In the genomic region with DNA sequence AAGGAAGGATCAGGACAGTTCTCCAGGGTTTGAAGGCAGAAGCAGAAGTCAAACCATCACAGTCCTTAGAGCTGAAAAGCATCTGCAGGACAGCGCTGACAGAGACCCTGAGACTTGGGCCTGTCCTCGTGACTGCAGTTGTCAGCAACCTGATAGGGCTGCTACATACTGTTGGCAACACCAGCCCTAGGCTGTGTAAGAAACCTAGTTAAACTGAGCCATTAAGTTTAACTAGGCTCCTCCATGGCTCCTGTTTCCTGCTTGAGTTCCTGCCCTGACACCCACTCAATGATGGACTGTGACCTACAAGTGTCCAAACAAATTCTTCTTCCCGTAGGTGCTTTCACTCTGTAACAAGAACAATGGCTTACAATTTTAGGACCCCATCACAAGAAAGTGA, we compare ENCODE assay signal across 22 mouse cellular contexts. TPM values are rescaled to one million over a fixed set of nuclear protein-coding genes. Genes with fewer than 3 reads are reported as not detected.
"Had no signal": no experiment of that assay in that cellular context is flagged by ENCODE, and none has a peak within 500 bp of the region (broad histone marks: within the 10 kb centered on the region; RNA-seq: fewer than 3 reads in every experiment).

No protein-coding gene starts in this region.

- H3K4me3 ChIP-seq: midbrain, embryonic 10.5 days; midbrain, embryonic 12.5 days; neural tube, embryonic 12.5 days; stomach, embryonic 15.5 days had no signal

- H3K27me3 ChIP-seq: midbrain, embryonic 12.5 days; neural tube, embryonic 12.5 days; stomach, embryonic 15.5 days had no signal

- H3K27ac ChIP-seq: midbrain, embryonic 10.5 days; midbrain, embryonic 12.5 days; neural tube, embryonic 12.5 days; stomach, embryonic 15.5 days; stomach, postnatal 0 days had no signal

- H3K4me2 ChIP-seq: lung, embryonic 14.5 days; midbrain, embryonic 12.5 days; neural tube, embryonic 12.5 days; stomach, embryonic 15.5 days had no signal

- DNase-seq: lung, adult 18-20 months; lung, embryonic 14.5 days; lung, postnatal 10 days; lung, postnatal 4 days; midbrain, embryonic 14.5 days; right cerebral cortex, postnatal 14 days; thymus, adult 18-20 months; thymus, postnatal 14 days; thymus, postnatal 36 days had no signal

- ATAC-seq: midbrain, embryonic 16.5 days had no signal

- H3K9me3 ChIP-seq: midbrain, embryonic 10.5 days; midbrain, embryonic 12.5 days; neural tube, embryonic 12.5 days; stomach, embryonic 15.5 days had no signal

- H3K4me1 ChIP-seq: midbrain, embryonic 12.5 days; neural tube, embryonic 12.5 days; stomach, embryonic 15.5 days had no signal

- H3K9ac ChIP-seq: lung, embryonic 14.5 days; midbrain, embryonic 12.5 days; neural tube, embryonic 12.5 days; stomach, embryonic 15.5 days had no signal

- H3K36me3 ChIP-seq: midbrain, embryonic 10.5 days; midbrain, embryonic 12.5 days; neural tube, embryonic 12.5 days; stomach, embryonic 15.5 days had no signal

RNA-seq across cellular contexts. Expression of gene Mael, which starts 33.4 kb away (rescaled TPM):
- total RNA-seq: megakaryocyte, adult 5-6 weeks; megakaryocyte-erythroid progenitor cell, adult 5-6 weeks; neutrophil, adult 5-6 weeks had no signal
- polyA plus RNA-seq: lung, embryonic 14.5 days; lung, embryonic 16.5 days; midbrain, embryonic 14.5 days; midbrain, embryonic 16.5 days; neural tube, embryonic 12.5 days; neural tube, embryonic 14.5 days; spleen, adult 2 months; stomach, embryonic 15.5 days; stomach, postnatal 0 days; thymus, postnatal 0 days had no signal

RNA-seq across cellular contexts. Expression of gene Ildr2, which starts 48.8 kb away (rescaled TPM):
- total RNA-seq: megakaryocyte, adult 5-6 weeks; megakaryocyte-erythroid progenitor cell, adult 5-6 weeks; neutrophil, adult 5-6 weeks had no signal
